Mouse (Mus musculus) MEL (cell line): ENCODE measurements around the gene Cdc42ep3. TPM values are rescaled to one million over a fixed set of nuclear protein-coding genes. Genes with fewer than 3 reads are reported as not detected.

Experiments
- DNase-seq: peaks from one replicate; pipeline ENCODE4 v3.0.0; 2011; ENCODE audit warnings: low read depth, low spot score
- H3K27ac ChIP-seq: 2 replicates; pipeline ENCODE4 v1.5.1; 2012; ENCODE audit warnings: low read depth, mild to moderate bottlenecking, control low read depth, low read length, moderate library complexity; ENCODE audit not compliant: control insufficient read depth
- H3K27me3 ChIP-seq, 2 experiments: fragments of 150-350 bp in 1 of 2; sonication (generic) in 1 of 2; 2 replicates each; pipeline ENCODE4 v1.6.1; 2012; ENCODE audit warnings: low read length in 2 of 2, mild to moderate bottlenecking in 2 of 2, improper control_type of control experiment in 1 of 2, moderate library complexity in 1 of 2; ENCODE audit not compliant: insufficient read depth in 2 of 2, control insufficient read depth in 1 of 2
- H3K36me3 ChIP-seq, 2 experiments: 2 replicates each; pipeline ENCODE4 v1.6.1; 2012 to 2014; ENCODE audit warnings: low read length in 2 of 2, improper control_type of control experiment in 1 of 2, inconsistent platforms in 1 of 2, mild to moderate bottlenecking in 1 of 2; ENCODE audit not compliant: insufficient read depth in 2 of 2, control insufficient read depth in 1 of 2
- H3K4me1 ChIP-seq, 2 experiments: fragments of 150-350 bp in 1 of 2; sonication (generic) in 1 of 2; 2 replicates each; pipeline ENCODE4 v1.6.1; 2012; ENCODE audit warnings: low read length in 2 of 2, improper control_type of control experiment in 1 of 2, mild to moderate bottlenecking in 1 of 2; ENCODE audit not compliant: insufficient read depth in 2 of 2, control insufficient read depth in 1 of 2
- H3K4me3 ChIP-seq, 2 experiments: fragments of 150-350 bp in 1 of 2; sonication (generic) in 1 of 2; 2 replicates each; pipeline ENCODE4 v1.5.1; 2012; ENCODE audit warnings: low read depth in 2 of 2, low read length in 2 of 2, mild to moderate bottlenecking in 2 of 2, moderate library complexity in 2 of 2, control low read depth in 1 of 2, improper control_type of control experiment in 1 of 2; ENCODE audit not compliant: control insufficient read depth in 1 of 2, insufficient read depth in 1 of 2
- H3K79me2 ChIP-seq: 2 replicates; pipeline ENCODE4 v1.6.1; 2012; ENCODE audit warnings: mild to moderate bottlenecking, low read length, moderate library complexity; ENCODE audit not compliant: control insufficient read depth, poor library complexity, insufficient read depth
- H3K9ac ChIP-seq: 2 replicates; pipeline ENCODE4 v1.6.1; 2012; ENCODE audit warnings: low read depth, mild to moderate bottlenecking, control low read depth, low read length, moderate library complexity; ENCODE audit not compliant: control insufficient read depth, poor library complexity, severe bottlenecking
- H3K9me3 ChIP-seq: fragments of 150-350 bp; sonication (generic); replicated peaks from 2 replicates; pipeline ENCODE4 v1.6.1; 2012; ENCODE audit warnings: mild to moderate bottlenecking, low read length, improper control_type of control experiment, moderate library complexity; ENCODE audit not compliant: insufficient read depth
- BHLHE40 ChIP-seq: IDR thresholded peaks from 2 replicates; pipeline ENCODE4 v1.6.1; 2012; ENCODE audit warnings: low read depth, mild to moderate bottlenecking, inconsistent platforms, low read length, improper control_type of control experiment, borderline replicate concordance
- CHD1 ChIP-seq: IDR thresholded peaks from 2 replicates; pipeline ENCODE4 v1.6.1; 2012; ENCODE audit warnings: low read depth, mild to moderate bottlenecking, inconsistent platforms, low read length, improper control_type of control experiment
- CHD2 ChIP-seq: IDR thresholded peaks from 2 replicates; pipeline ENCODE4 v1.6.1; 2011; ENCODE audit warnings: low read length, improper control_type of control experiment
- E2F4 ChIP-seq: IDR thresholded peaks from 2 replicates; pipeline ENCODE4 v1.6.1; 2011; ENCODE audit warnings: low read depth, low read length, improper control_type of control experiment, borderline replicate concordance
- EP300 ChIP-seq, 2 experiments: IDR thresholded peaks; 2 replicates each; pipeline ENCODE4 v1.6.1; 2011; ENCODE audit warnings: improper control_type of control experiment in 2 of 2, low read length in 2 of 2, low read depth in 1 of 2, mild to moderate bottlenecking in 1 of 2
- ETS1 ChIP-seq: IDR thresholded peaks from 2 replicates; pipeline ENCODE4 v1.6.1; 2012; ENCODE audit warnings: low read depth, mild to moderate bottlenecking, inconsistent platforms, low read length, improper control_type of control experiment, moderate library complexity
- GABPA ChIP-seq: IDR thresholded peaks from 2 replicates; pipeline ENCODE4 v1.6.1; 2012; ENCODE audit warnings: low read depth, mild to moderate bottlenecking, inconsistent platforms, low read length, improper control_type of control experiment, moderate library complexity
- HCFC1 ChIP-seq: IDR thresholded peaks from 2 replicates; pipeline ENCODE4 v1.6.1; 2012; ENCODE audit warnings: low read depth, mild to moderate bottlenecking, inconsistent platforms, low read length, improper control_type of control experiment, moderate library complexity
- JUND ChIP-seq: IDR thresholded peaks from 2 replicates; pipeline ENCODE4 v1.6.1; 2011; ENCODE audit warnings: low read depth, mild to moderate bottlenecking, improper control_type of control experiment, low read length
- KAT2A ChIP-seq: conservative IDR thresholded peaks from 2 replicates; pipeline ENCODE4 v1.6.1; 2012; ENCODE audit warnings: low read depth, low read length, improper control_type of control experiment, inconsistent platforms
- MAFK ChIP-seq: IDR thresholded peaks from 2 replicates; pipeline ENCODE4 v1.6.1; 2011; ENCODE audit warnings: low read depth, mild to moderate bottlenecking, low read length, improper control_type of control experiment, borderline replicate concordance
- MEF2A ChIP-seq: IDR thresholded peaks from 2 replicates; pipeline ENCODE4 v1.6.1; 2014; ENCODE audit warnings: low read depth, mild to moderate bottlenecking, inconsistent platforms, low read length, improper control_type of control experiment; ENCODE audit not compliant: poor library complexity, insufficient replicate concordance, severe bottlenecking; ENCODE audit errors: extremely low read depth
- MXI1 ChIP-seq: IDR thresholded peaks from 2 replicates; pipeline ENCODE4 v1.6.1; 2011; ENCODE audit warnings: mild to moderate bottlenecking, low read depth, low read length, improper control_type of control experiment
- MYC ChIP-seq: IDR thresholded peaks from 2 replicates; pipeline ENCODE4 v1.6.1; 2011; ENCODE audit warnings: low read depth, mild to moderate bottlenecking, low read length, improper control_type of control experiment, moderate library complexity
- NELFE ChIP-seq: IDR thresholded peaks from 2 replicates; pipeline ENCODE4 v1.6.1; 2011; ENCODE audit warnings: low read depth, low read length, improper control_type of control experiment
- NRF1 ChIP-seq: IDR thresholded peaks from 2 replicates; pipeline ENCODE4 v1.6.1; 2014; ENCODE audit warnings: low read depth, mild to moderate bottlenecking, inconsistent platforms, low read length, improper control_type of control experiment, moderate library complexity; ENCODE audit not compliant: poor library complexity, insufficient read depth, severe bottlenecking
- POLR2AphosphoS2 ChIP-seq: IDR thresholded peaks from 2 replicates; pipeline ENCODE4 v1.6.1; 2011; ENCODE audit warnings: low read length, improper control_type of control experiment
- POLR2AphosphoS5 ChIP-seq: IDR thresholded peaks from 2 replicates; pipeline ENCODE4 v1.6.1; 2012; ENCODE audit warnings: low read depth, borderline replicate concordance, mild to moderate bottlenecking, inconsistent platforms, low read length, moderate library complexity, mixed read lengths
- SIN3A ChIP-seq: IDR thresholded peaks from 2 replicates; pipeline ENCODE4 v1.6.1; 2012; ENCODE audit warnings: low read length, improper control_type of control experiment, inconsistent platforms
- SMC3 ChIP-seq: IDR thresholded peaks from 2 replicates; pipeline ENCODE4 v1.6.1; 2011; ENCODE audit warnings: low read depth, low read length, improper control_type of control experiment
- TCF12 ChIP-seq: IDR thresholded peaks from 2 replicates; pipeline ENCODE4 v1.6.1; 2014; ENCODE audit warnings: low read depth, mild to moderate bottlenecking, inconsistent platforms, low read length, improper control_type of control experiment, moderate library complexity
- ZC3H11A ChIP-seq: IDR thresholded peaks from 2 replicates; pipeline ENCODE4 v1.6.1; 2012; ENCODE audit warnings: low read depth, mild to moderate bottlenecking, inconsistent platforms, low read length, improper control_type of control experiment
- ZKSCAN1 ChIP-seq: IDR thresholded peaks from 2 replicates; pipeline ENCODE4 v1.6.1; 2012; ENCODE audit warnings: low read depth, mild to moderate bottlenecking, inconsistent platforms, low read length, improper control_type of control experiment, moderate library complexity
- ZNF384 ChIP-seq: IDR thresholded peaks from 2 replicates; pipeline ENCODE4 v1.6.1; 2012; ENCODE audit warnings: low read depth, mild to moderate bottlenecking, inconsistent platforms, low read length, improper control_type of control experiment
- polyA plus RNA-seq, 2 experiments: library from polyadenylated mRNA; stranded (reverse) in 1 of 2; unstranded in 1 of 2; fragments of >175 nt in 1 of 2; fragments of >200 nt in 1 of 2; gene quantifications; 2 replicates each; pipeline versions ENCODE4 v1.2.1 to v1.2.4; 2012; ENCODE audit warnings: low replicate concordance in 2 of 2, low read depth in 1 of 2; ENCODE audit not compliant: insufficient read length in 2 of 2, insufficient read depth in 1 of 2, missing spikeins in 1 of 2
- total RNA-seq: library from RNA; depleted of rRNA; stranded (reverse); fragments of 300-350 nt; gene quantifications from 2 replicates; pipeline ENCODE4 v1.2.3, GENCODE M21; 2012

The Cdc42ep3 gene
- total and polyA plus RNA-seq, 3 experiments, result 4.2 to 8.4 TPM; not detected in 1

DNA sequence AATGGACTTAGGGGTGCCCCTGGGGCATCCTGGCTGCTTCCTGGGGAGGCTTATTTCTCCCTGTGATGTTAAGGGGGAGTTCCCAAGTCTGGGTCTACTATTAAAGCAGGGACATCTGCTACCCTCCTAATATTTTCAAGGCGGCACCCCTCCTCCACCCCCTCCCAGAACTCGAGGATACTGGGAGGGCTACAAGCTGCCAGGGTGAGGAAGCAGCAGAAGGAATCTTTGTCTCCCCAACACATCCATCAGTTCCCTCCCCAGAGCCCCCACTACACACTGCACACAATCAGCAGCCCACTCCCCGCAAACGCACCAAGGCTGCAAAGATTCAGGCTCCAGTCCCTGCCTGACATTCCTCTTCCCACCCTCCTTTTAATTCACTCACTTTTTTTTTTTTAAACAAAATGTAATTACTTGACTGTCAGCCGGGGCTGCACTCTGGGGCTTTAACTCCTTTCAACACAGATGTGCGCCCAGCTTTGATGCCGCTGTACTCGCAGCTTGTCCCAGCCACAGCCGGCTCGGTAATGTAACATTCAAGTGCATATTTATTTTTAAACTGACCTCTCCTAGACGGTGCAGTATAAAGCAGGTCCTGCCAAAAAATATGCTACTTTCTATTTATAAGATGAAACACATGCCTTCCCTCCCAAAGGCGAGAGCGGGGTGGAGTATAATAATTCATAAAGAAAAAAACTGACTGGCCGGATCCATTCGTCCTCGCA lies 1.3 kb downstream of the Cdc42ep3 start:
- DNase-seq, result no peak
- Histone ChIP-seq H3K36me3 (no peaks in the 10 kb centered on the region), H3K9me3 (no peaks in the 10 kb centered on the region), H3K27ac (no peak overlapping the region; the same call in 1 of the 2 replicates), H3K9ac (peak overlapping the region; percentile 45), H3K4me3 (peak overlapping the region; percentile 68 to 73), H3K79me2 (no peaks in the 10 kb centered on the region; the same call in none of the 2 replicates), H3K4me1 (0 out of 4 replicates have a peak, but pooled peaks cover 0 to 6% of the 10 kb centered on the region in 2 experiments), H3K27me3 (no peaks in the 10 kb centered on the region)
- TF ChIP-seq JUND, result no peak
- no peak for TF ChIP-seq POLR2AphosphoS5
- TF ChIP-seq ZKSCAN1, result no peak
- no peak for TF ChIP-seq GABPA
- no peak for TF ChIP-seq POLR2AphosphoS2
- TF ChIP-seq MXI1, result peak; percentile 11; the same call in 1 of the 2 replicates

DNA sequence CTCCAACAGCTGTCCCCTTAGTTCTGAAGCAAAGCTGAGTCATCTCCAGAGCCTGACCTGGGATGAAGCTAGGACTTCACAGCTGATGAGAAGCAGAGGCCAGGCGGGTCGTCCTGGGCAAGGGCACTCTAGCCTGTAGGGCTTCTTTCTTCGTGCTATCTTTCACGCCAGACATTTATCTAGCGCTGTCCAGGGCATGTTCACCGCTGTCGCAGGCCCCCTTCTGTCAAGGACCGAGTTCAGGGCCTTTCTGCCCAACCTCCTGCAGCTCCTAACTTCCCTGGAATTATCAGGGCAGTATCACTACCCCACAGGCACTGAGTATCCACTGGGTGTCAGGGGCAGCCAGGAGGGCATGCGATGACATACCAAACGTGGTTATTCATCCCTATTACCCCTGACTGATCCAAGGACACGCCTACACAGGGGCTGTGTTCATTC lies 4.1 kb downstream of the Cdc42ep3 start:
- Histone ChIP-seq H3K27me3 (no peaks in the 10 kb centered on the region), H3K79me2 (no peaks in the 10 kb centered on the region; the same call in none of the 2 replicates), H3K27ac (no peak overlapping the region), H3K4me3 (no peak overlapping the region), H3K9me3 (no peaks in the 10 kb centered on the region), H3K9ac (no peak overlapping the region), H3K36me3 (no peaks in the 10 kb centered on the region), H3K4me1 (peaks cover 0 to 8% of the 10 kb centered on the region in 2 experiments; a peak in 1 of 4 replicates)
- DNase-seq, result no peak
- TF ChIP-seq SMC3 (no peak), MAFK (no peak), BHLHE40 (no peak)

DNA sequence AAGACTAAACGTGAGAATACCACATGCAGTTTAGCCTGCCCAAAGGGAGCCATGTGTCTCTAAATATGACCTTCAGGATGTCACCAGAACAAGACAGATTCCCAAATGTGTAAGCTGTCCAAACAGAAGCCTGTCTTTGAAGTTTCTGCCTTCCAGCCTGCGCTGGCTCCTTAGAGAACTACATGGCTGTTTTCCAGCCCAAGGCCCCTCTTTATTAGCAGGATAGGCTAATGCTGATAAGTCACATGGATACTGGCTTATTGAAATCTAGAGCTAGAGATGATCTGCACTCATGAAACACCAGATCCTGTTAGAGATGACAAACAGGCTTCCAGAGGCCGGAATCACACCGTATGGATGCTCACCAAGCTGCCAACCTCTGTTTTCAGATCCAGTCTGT lies 5.5 kb downstream of the Cdc42ep3 start:
- H3K9me3 ChIP-seq, result no peaks in the 10 kb centered on the region
- H3K36me3 ChIP-seq, result no peaks in the 10 kb centered on the region
- no peaks in the 10 kb centered on the region; the same call in none of the 2 replicates for H3K79me2 ChIP-seq
- no peak overlapping the region for H3K4me3 ChIP-seq
- H3K4me1 ChIP-seq, result peaks cover 0 to 8% of the 10 kb centered on the region in 2 experiments; a peak in 1 of 4 replicates
- H3K27ac ChIP-seq, result no peak overlapping the region
- no peak for DNase-seq
- no peak overlapping the region for H3K9ac ChIP-seq
- H3K27me3 ChIP-seq, result no peaks in the 10 kb centered on the region
- no peak for TF ChIP-seq NRF1
- TF ChIP-seq SIN3A, result no peak
- no peak for TF ChIP-seq CHD2
- no peak for TF ChIP-seq MAFK
- TF ChIP-seq MYC, result no peak
- TF ChIP-seq ZC3H11A, result no peak
- no peak for TF ChIP-seq EP300 (IDR thresholded peaks at IDR 0.05; ENCODE audit: low read depth in 1 of 2, low read length in 2 of 2)
- no peak for TF ChIP-seq NELFE
- no peak for TF ChIP-seq E2F4
- TF ChIP-seq MXI1, result no peak
- TF ChIP-seq ETS1, result no peak
- no peak for TF ChIP-seq HCFC1
- no peak for TF ChIP-seq TCF12
- TF ChIP-seq CHD1, result no peak
- TF ChIP-seq KAT2A, result no peak
- TF ChIP-seq MEF2A, result no peak
- TF ChIP-seq ZNF384, result no peak
- no peak for TF ChIP-seq JUND
